Mouse (Mus musculus) bone marrow, adult 2 months (tissue): ENCODE data around the gene Klhdc4. TPM values are rescaled to one million over a fixed set of nuclear protein-coding genes. Genes with fewer than 3 reads are reported as not detected.

Experiments used
- H3K27ac ChIP-seq: fragments of 200-500 bp; 2 replicates; pipeline ENCODE4 v1.5.1; 2012; ENCODE audit warnings: low read depth, mild to moderate bottlenecking, control low read depth, inconsistent platforms, low read length; ENCODE audit not compliant: control insufficient read depth, poor library complexity, insufficient read depth
- H3K4me1 ChIP-seq: fragments of 200-500 bp; 2 replicates; pipeline ENCODE4 v1.6.1; 2011; ENCODE audit warnings: low read length; ENCODE audit not compliant: control insufficient read depth, insufficient read depth
- H3K4me3 ChIP-seq: fragments of 200-500 bp; replicated peaks from 2 replicates; pipeline ENCODE3; 2011; ENCODE audit warnings: mild to moderate bottlenecking, low read depth, low read length, control low read depth; ENCODE audit not compliant: control insufficient read depth
- CTCF ChIP-seq: fragments of 200-500 bp; IDR thresholded peaks from 2 replicates; pipeline ENCODE4 v1.5.1; 2011; ENCODE audit warnings: low read length, control low read depth; ENCODE audit not compliant: control insufficient read depth, insufficient read depth
- POLR2A ChIP-seq: fragments of 200-500 bp; IDR thresholded peaks from 2 replicates; pipeline ENCODE4 v1.6.1; 2011; ENCODE audit warnings: low read depth, mild to moderate bottlenecking, control low read depth, low read length, borderline replicate concordance; ENCODE audit not compliant: control insufficient read depth
- WGBS: fragments of 180-500 bp; shearing (Covaris S2); methylation state at CpG from one replicate; pipeline ENCODE4 v1.1.7; 2018; 5-methylcytosine and 5-hydroxymethylcytosine counted together
- polyA plus RNA-seq: library from polyadenylated mRNA; stranded (reverse); fragments of >200 nt; gene quantifications from 2 replicates; pipeline ENCODE4 v1.2.4, GENCODE M21; 2011; ENCODE audit warnings: low replicate concordance; ENCODE audit not compliant: missing spikeins, insufficient read depth, insufficient read length

Klhdc4 gene
- polyA plus RNA-seq, 1 experiment, result 56.2 TPM

DNA sequence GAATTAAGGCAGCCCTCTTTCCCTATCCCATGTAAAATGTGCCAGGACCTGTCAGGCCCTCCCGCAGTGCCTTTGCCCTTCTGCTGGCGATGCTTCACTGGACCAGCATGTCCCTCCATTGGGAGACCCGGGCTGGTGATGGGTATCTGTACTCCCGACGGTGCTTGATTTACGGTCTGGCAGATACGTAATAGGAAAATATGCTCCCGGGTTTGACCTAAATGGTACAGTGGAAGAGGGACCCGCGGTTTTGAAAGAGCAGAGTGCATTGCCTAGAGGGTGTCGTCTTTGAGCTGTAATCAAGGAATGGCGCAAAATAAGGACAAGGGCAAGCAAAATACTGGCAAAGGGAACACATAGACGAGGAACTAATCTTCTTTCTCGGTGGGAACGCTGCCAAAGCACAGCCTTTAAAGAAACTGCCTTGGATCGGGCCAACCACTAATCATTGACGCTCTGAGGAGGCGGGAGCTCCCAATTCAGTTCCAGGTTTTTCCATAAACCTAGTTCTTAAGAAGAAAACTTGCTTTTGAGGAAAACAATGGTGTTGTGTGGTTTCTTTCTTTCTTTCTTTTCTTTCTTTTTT is 501 bp upstream of the Klhdc4 start:
- H3K4me3 ChIP-seq, result peak overlapping the region; percentile 61
- TF ChIP-seq POLR2A (no peak), CTCF (no peak)
- H3K4me1 ChIP-seq, result peaks cover 1% of the 10 kb centered on the region; the same call in 1 of the 2 replicates
- WGBS, result 19% methylated on average over 18 of the region's 18 CpGs
- peak overlapping the region; percentile 1; the same call in 1 of the 2 replicates for H3K27ac ChIP-seq

DNA sequence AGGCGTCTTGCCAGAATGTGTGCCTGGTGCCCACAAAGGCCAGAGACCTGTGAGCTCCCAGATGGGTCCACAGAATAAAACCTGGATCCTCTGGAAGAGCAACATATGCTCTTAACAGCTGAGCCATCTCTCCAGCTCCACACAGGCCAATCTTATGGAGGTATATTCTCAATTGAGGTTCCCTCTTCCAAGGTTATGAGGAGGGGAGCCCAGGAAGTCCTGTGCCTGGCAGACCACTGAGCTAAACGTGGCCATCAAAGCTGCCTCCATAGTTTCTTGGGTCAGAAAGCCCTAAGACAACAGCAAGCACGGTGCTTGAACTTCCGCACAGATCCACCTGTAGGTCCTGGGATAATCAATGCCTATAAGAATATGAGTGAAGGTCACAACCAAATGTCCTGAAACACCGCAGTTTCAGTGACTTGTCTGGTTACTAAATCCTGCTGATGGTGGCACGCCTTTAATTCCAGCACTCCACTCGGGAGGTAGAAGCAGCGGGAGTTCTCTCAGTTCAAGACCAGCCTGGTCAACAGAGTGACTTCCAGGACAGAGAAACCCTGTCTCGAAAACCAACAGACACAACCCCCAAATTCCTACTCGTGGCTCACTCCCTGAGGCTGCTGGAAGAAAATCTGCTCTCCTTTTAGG is 869 bp downstream of the Klhdc4 start:
- TF ChIP-seq POLR2A, result no peak
- no peak for TF ChIP-seq CTCF
- 32% methylated on average over 10 of the region's 10 CpGs for WGBS
- Histone ChIP-seq H3K27ac (no peak overlapping the region), H3K4me3 (peak overlapping the region; percentile 61), H3K4me1 (peaks cover 1% of the 10 kb centered on the region; the same call in 1 of the 2 replicates)

DNA sequence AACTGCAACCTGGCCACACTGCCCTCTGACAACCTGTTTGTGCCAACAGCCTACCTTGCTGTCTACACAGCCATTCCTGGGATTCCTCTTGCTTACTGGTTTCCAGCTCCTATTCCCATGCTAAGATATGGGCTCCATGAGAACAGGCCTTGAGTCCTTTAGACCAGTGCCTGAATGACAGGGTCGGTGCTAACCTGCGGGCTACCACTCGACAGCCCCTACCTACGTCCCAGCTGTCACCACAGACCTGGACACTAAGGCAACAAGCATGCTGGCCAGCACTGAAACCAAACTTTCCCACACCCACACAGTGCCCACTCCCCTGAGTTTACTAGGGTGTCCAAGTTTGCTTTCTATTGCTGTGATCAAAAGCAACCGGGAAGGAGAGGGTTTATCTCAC is 1.6 kb downstream of the Klhdc4 start:
- no peak overlapping the region for H3K27ac ChIP-seq
- TF ChIP-seq CTCF (no peak), POLR2A (no peak)
- no peak overlapping the region for H3K4me3 ChIP-seq
- 86% methylated on average over 5 of the region's 5 CpGs for WGBS
- peaks cover 1% of the 10 kb centered on the region; the same call in 1 of the 2 replicates for H3K4me1 ChIP-seq

DNA sequence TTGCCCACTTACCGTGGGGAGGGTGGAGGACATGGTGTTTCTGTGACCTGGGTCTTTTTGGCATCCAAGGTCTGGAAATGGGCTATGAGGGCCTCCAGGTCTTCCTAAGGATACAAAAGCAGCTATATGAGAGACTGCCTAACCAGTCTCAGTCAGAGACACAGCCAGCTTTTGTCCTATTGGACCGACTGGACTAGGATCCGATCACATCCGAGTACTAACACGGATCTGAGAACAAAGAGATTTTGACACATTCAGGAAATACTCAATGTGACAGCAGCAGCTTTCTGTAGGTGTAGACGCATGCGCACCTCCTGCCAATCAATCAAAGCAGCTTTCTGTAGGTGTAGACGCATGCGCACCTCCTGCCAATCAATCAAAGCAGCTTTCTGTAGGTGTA is 7.6 kb downstream of the Klhdc4 start:
- H3K4me1 ChIP-seq, result no peaks in the 10 kb centered on the region
- H3K27ac ChIP-seq, result no peak overlapping the region
- H3K4me3 ChIP-seq, result no peak overlapping the region
- TF ChIP-seq CTCF (no peak), POLR2A (no peak)
- 87% methylated on average over 9 of the region's 9 CpGs for WGBS

DNA sequence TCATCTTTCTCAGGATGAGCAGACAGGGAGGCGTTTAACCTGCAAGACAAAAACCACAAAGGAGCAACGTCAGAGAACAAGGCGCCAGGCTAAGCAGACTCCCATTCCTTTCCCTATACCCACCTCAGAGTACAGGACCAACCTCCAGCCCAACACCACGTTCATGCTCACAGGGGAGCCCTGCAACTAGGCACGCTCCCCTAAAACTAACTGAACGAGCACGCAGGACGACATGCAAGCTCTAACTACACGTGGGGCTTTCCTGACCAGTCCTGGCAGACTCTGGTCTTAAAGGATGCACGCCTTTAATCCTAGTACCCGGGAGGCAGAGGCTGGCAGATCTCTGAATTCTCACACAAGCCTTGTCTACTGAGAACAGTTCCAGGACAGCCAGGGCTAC is 8.0 kb downstream of the Klhdc4 start:
- Histone ChIP-seq H3K27ac (no peak overlapping the region), H3K4me1 (no peaks in the 10 kb centered on the region), H3K4me3 (no peak overlapping the region)
- no peak for TF ChIP-seq CTCF
- TF ChIP-seq POLR2A, result no peak
- 86% methylated on average over 11 of the region's 11 CpGs for WGBS

DNA sequence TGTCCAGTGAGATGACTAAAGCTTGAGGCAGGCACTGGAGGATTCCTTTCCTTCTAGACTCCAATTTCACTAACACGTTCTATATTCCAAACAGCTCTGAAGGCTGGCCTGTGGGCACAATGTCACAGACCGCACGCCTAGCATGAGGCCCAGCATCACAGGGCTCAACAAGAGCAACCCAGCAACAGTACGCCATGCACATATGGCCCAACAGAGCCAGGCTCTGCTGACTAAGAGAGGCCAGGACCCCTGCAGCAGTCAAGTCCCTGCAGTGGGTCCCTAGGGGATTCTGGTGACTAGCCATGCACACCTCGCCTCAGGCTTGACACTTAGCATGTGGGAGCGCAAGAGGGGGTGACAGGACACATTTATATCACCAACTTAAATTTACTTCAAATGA is 8.5 kb downstream of the Klhdc4 start:
- TF ChIP-seq POLR2A, result no peak
- no peak for TF ChIP-seq CTCF
- H3K4me3 ChIP-seq, result no peak overlapping the region
- no peak overlapping the region for H3K27ac ChIP-seq
- WGBS, result 89% methylated on average over 6 of the region's 6 CpGs
- no peaks in the 10 kb centered on the region for H3K4me1 ChIP-seq

DNA sequence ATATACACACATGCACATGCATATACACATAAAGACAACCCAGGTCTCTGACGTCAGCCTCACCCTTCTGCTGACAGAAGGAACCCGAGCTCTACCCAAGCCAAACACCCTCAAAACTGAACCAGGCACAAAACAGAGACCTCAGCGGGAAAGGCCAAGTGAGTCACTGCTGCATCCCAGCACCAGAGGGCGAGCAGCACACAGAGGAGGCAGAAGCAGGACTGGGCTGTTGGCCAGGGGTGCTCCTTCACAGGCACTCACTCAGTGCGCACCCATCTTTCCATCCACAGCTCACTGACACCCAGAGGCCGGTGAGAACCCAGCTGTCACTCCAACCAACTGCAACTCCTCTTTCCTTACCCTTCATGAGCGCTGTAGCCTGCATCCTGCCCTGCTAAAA is 11.1 kb downstream of the Klhdc4 start:
- H3K4me1 ChIP-seq, result no peaks in the 10 kb centered on the region
- TF ChIP-seq POLR2A (no peak), CTCF (no peak)
- H3K4me3 ChIP-seq, result no peak overlapping the region
- 90% methylated on average over 7 of the region's 7 CpGs for WGBS
- H3K27ac ChIP-seq, result no peak overlapping the region

DNA sequence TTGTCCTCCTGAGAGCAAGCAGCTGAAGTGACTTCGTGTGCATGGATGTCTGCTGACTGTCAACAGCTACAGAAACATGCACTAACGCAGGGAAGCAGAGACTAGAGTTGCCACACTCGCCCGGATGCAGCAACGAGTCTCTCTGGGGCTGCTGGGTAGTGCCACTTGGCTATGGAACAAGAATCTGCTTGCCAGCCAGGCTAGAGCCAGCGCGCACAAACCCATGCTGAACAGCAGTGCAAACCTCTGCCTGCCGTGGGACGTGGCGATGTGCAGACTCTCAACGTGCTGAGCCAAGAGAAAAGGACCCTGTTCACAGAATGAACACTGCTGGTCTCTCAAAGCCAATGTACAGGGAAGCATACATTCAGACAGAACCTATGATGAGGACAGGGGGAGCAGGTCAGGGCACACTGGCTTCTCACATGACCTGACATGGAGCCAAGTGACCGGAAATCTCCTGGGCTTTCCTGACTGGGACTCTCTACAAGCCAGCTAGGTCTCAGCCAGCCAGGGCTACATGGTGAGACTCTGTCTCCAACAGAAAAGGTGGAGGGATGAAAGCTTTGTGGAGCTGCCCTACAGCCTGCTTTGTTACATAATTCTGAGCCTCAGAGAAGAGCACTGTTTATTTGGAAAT is 17.3 kb downstream of the Klhdc4 start:
- H3K4me1 ChIP-seq, result no peaks in the 10 kb centered on the region
- no peak for TF ChIP-seq CTCF
- no peak for TF ChIP-seq POLR2A
- no peak overlapping the region for H3K4me3 ChIP-seq
- WGBS, result 87% methylated on average over 12 of the region's 12 CpGs
- no peak overlapping the region for H3K27ac ChIP-seq

DNA sequence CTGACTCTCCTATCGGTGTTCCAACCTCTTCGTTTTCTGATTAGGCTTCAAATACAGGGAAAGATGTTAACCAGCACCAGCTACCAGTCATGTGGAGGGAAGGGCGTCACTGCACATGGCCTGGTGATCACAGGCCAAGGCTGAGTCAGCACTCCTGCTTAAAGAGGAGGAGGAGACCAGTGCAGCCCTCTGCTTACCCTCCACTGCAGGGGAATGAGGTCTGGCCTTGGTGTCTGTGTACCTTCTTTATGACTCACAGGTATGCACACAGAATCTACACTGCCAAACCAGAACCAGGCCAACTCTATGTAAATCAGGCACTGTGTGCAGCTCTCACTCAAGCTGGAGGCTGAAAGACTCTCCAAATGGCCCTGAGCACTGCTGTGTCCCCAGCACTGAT is 17.9 kb downstream of the Klhdc4 start:
- Histone ChIP-seq H3K4me3 (no peak overlapping the region), H3K4me1 (no peaks in the 10 kb centered on the region)
- 86% methylated on average over 3 of the region's 3 CpGs for WGBS

More for the DNA sequence above, 17.9 kb downstream of the Klhdc4 start:
- no peak overlapping the region for H3K27ac ChIP-seq
- TF ChIP-seq CTCF (no peak), POLR2A (no peak)
